Mouse (Mus musculus) naive thymus-derived CD4-positive, alpha-beta T cell, adult 2 months (primary cell): Measurements from ENCODE around the gene Ccdc152.
A peak's percentile ranks its signal among the peaks of the same experiment; 100 is the strongest.

Experiments used
- DNase-seq: peaks from one replicate; pipeline ENCODE4 v3.0.0-alpha.2; 2011; ENCODE audit warnings: low read depth

Gene Ccdc152

GRCm38 (mm10) chr15:3303426-3303825 is at the start of gene Ccdc152:
Gene Ccdc152, minus strand, starts transcription at chr15:3303526.
- no peak for DNase-seq

GRCm38 (mm10) chr15:3349306-3350064 is 46.2 kb upstream of the Ccdc152 start:
- no peak for DNase-seq

- no peak for DNase-seq
These were observed 43.4 kb upstream of the Ccdc152 start for GRCm38 (mm10) chr15:3346682-3347081.

- DNase-seq = no peak
These were observed 41.2 kb upstream of the Ccdc152 start for GRCm38 (mm10) chr15:3344555-3344954.

- no peak for DNase-seq
These were observed 38.7 kb upstream of the Ccdc152 start for GRCm38 (mm10) chr15:3341806-3342582.

- DNase-seq = no peak
These were observed 36.5 kb upstream of the Ccdc152 start for GRCm38 (mm10) chr15:3339847-3340246.

- DNase-seq = no peak
These were observed 29.2 kb upstream of the Ccdc152 start for GRCm38 (mm10) chr15:3332517-3332916.

GRCm38 (mm10) chr15:3331813-3332212 is 28.5 kb upstream of the Ccdc152 start:
- no peak for DNase-seq

GRCm38 (mm10) chr15:3330291-3330690 is 27.0 kb upstream of the Ccdc152 start:
- DNase-seq = no peak

- DNase-seq = no peak
These were observed 19.7 kb upstream of the Ccdc152 start for GRCm38 (mm10) chr15:3323041-3323440.

GRCm38 (mm10) chr15:3319929-3320328 is 16.6 kb upstream of the Ccdc152 start:
- no peak for DNase-seq

- DNase-seq = no peak
These were observed 13.3 kb upstream of the Ccdc152 start for GRCm38 (mm10) chr15:3316617-3317016.

GRCm38 (mm10) chr15:3312937-3313336 is 9.6 kb upstream of the Ccdc152 start:
- DNase-seq = no peak

GRCm38 (mm10) chr15:3309856-3310255 is 6.5 kb upstream of the Ccdc152 start:
- peak; percentile 76 for DNase-seq

GRCm38 (mm10) chr15:3300361-3301100 is 2.8 kb downstream of the Ccdc152 start:
- no peak for DNase-seq

- DNase-seq = no peak
These were observed 5.7 kb downstream of the Ccdc152 start for GRCm38 (mm10) chr15:3297615-3298014.

- peak; percentile 53 for DNase-seq
These were observed 7.3 kb downstream of the Ccdc152 start for GRCm38 (mm10) chr15:3295986-3296385.

- no peak for DNase-seq
These were observed 9.8 kb downstream of the Ccdc152 start for GRCm38 (mm10) chr15:3293477-3293876.

GRCm38 (mm10) chr15:3290435-3290834 is 12.9 kb downstream of the Ccdc152 start:
- DNase-seq = no peak

GRCm38 (mm10) chr15:3286032-3286431 is 17.3 kb downstream of the Ccdc152 start:
- DNase-seq = no peak

- DNase-seq = no peak
These were observed 21.6 kb downstream of the Ccdc152 start for GRCm38 (mm10) chr15:3281737-3282136.

- no peak for DNase-seq
These were observed 22.1 kb downstream of the Ccdc152 start for GRCm38 (mm10) chr15:3281216-3281615.

GRCm38 (mm10) chr15:3279242-3279641 is 24.1 kb downstream of the Ccdc152 start:
- DNase-seq = no peak
